Mouse (Mus musculus) embryonic facial prominence, embryonic 10.5 days (tissue): Measurements from ENCODE around the gene H13. TPM values are rescaled to one million over a fixed set of nuclear protein-coding genes. Genes with fewer than 3 reads are reported as not detected.

Experiments used
- DNase-seq: peaks from one replicate; pipeline ENCODE4 v3.0.0-alpha.2; 2017; ENCODE audit warnings: low spot score
- H3K27ac ChIP-seq: fragments of 300-500 bp; sonication (generic); replicated peaks from 2 replicates; pipeline ENCODE4 v1.5.1; 2016; ENCODE audit warnings: mild to moderate bottlenecking
- H3K27me3 ChIP-seq: fragments of 300-500 bp; sonication (generic); replicated peaks from 2 replicates; pipeline ENCODE4 v1.6.1; 2016; ENCODE audit warnings: low read depth, mild to moderate bottlenecking; ENCODE audit not compliant: poor library complexity, severe bottlenecking
- H3K36me3 ChIP-seq: fragments of 300-500 bp; sonication (generic); replicated peaks from 2 replicates; pipeline ENCODE4 v1.6.1; 2016; ENCODE audit warnings: mild to moderate bottlenecking, moderate library complexity
- H3K4me1 ChIP-seq: fragments of 300-500 bp; sonication (generic); 2 replicates; pipeline ENCODE4 v1.6.1; 2016
- H3K4me3 ChIP-seq: fragments of 300-500 bp; sonication (generic); 2 replicates; pipeline ENCODE4 v1.5.1; 2016; ENCODE audit warnings: mild to moderate bottlenecking, moderate library complexity
- H3K9me3 ChIP-seq: fragments of 300-500 bp; sonication (generic); 2 replicates; pipeline ENCODE4 v1.6.1; 2016; ENCODE audit warnings: mild to moderate bottlenecking
- WGBS: fragments of 180-500 bp; shearing (Covaris S2); methylation state at CpG from one replicate; pipeline ENCODE4 v1.1.7; 2016; 5-methylcytosine and 5-hydroxymethylcytosine counted together
- polyA plus RNA-seq: library from polyadenylated mRNA; unstranded; fragments of >200 nt; fragmentation: Nextera tagmentation; extraction: Ambion mirVana; gene quantifications from 2 replicates; pipeline ENCODE4 v1.2.1, GENCODE M21; 2016

Gene H13
- polyA plus RNA-seq, 1 experiment from 2014 or later: 110 TPM

DNA sequence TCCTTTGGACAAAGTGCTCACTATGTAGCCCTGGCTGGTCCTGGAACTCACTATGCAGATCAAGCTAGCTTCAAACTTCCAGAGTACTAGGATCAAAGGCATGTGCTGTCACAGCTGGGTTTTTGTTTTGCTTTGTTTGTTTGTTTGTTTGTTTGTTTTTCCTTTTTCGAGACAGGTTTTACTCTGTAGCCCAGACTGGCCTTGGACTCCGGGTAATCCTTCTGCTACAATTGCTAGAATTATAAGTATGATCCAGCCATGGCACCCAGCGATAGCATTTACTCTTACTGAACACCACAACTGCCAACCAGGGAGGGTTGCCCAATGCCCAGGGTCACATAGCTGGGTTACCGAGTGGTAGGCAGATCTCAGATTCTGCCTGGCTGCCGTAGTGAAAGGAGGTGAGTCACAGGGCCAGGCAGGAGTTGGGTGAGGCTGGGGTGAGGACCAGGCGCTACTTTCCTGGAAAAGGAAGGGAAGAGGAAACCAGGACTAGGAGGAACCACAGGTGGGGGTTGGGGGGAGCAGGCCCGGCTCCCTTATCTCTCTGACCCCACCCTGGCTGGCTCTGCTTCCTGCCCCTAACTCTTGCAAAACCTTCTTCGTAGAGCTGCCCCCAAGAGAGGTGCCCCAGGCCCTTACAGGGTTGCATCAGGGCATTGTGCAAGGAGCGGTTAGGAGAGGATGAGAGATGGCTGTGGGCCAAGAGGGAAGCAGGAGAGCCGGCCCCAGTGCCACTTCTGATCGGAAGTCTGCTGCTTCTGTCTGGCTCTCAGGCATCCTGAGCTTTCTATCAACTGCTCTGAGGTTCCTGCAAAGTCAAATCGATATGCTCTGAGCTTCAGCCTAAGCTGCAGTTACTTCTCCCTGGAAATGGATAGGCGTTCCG is 72.1 kb downstream of the H13 start:
- DNase-seq: peak; percentile 69
- peak overlapping the region; percentile 87 for H3K27ac ChIP-seq
- H3K4me1 ChIP-seq: peaks cover 63% of the 10 kb centered on the region
- no peaks in the 10 kb centered on the region for H3K27me3 ChIP-seq
- H3K4me3 ChIP-seq: peak overlapping the region; percentile 19; the same call in 1 of the 2 replicates
- peaks cover 11% of the 10 kb centered on the region for H3K36me3 ChIP-seq
- 49% methylated on average over 14 of the region's 14 CpGs for WGBS
- H3K9me3 ChIP-seq: no peaks in the 10 kb centered on the region

DNA sequence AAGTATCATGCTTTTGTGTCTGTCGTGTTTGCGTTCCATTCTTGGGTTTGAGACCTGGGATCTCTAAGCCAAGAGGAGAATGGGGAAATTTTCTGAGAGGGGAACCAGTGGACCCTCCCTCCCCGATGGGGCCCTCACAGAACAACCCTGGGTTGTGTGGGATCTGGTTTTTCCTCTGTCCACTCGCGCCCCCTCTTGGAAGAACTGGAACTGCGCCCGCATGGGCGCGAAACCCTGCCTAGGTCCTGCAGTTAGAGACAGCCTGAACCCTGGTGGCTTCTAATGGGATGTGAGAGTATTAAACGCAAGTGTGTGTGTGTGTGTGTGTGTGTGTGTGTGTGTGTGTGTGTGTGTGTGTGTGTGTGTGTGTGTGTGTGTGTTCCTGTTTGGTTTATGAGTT is 73.2 kb downstream of the H13 start:
- Histone ChIP-seq H3K27ac (peak overlapping the region; percentile 87), H3K9me3 (no peaks in the 10 kb centered on the region), H3K36me3 (peaks cover 8% of the 10 kb centered on the region), H3K27me3 (no peaks in the 10 kb centered on the region), H3K4me3 (no peak overlapping the region; the same call in 1 of the 2 replicates), H3K4me1 (peaks cover 56% of the 10 kb centered on the region)
- DNase-seq: peak; percentile 87
- WGBS: 25% methylated on average over 10 of the region's 10 CpGs

DNA sequence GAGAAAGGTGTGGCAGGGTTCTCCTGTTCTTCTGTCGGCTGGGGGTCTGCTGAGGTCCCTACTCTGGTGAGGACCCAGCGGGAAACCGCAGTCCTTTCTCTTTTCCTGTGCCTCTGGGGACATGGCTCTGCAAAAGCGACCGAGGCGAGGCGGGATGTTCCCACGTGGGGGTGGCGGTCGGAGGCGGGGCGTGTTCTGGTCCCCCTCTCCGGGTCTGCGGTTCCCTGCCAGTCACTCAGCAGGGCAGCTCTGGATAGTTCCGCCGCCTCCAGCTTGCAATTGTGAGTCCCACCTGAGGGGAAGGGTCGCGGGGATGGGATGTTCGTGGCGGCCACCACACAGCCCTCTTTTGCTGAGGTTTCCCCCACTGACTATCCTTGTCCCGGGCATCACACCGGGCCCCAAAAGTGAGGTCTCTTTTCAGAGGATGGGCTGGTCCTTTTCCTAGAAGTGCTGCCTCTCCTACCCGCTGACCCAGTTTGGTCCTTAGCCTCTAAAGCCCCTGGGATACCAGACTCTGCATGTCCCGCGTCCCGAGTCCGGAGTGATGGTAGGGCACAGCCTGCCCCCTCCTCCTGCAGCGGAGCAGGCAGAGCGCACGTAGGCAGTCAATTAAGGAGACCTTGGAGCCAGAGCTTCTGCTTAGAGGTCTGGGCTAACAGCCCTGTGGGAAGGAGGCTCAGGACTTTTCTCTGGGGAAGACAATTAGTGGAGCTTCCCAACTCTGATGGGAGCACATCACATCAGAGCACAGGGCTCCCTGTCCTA is 84.9 kb downstream of the H13 start, which contains the start of gene Cox4i2:
TSS of gene Cox4i2 (plus strand) at position 230 of the 768 bp plus-strand sequence.
- Histone ChIP-seq H3K9me3 (no peaks in the 10 kb centered on the region), H3K27ac (peak within 1 kb of the TSS; percentile 79), H3K27me3 (peaks cover 51% of the 10 kb centered on the region), H3K36me3 (no peaks in the 10 kb centered on the region), H3K4me3 (peak within 1 kb of the TSS; percentile 54), H3K4me1 (peaks cover 37% of the 10 kb centered on the region)
- peak; percentile 66 for DNase-seq
- 3% methylated on average over 30 of the region's 30 CpGs for WGBS

DNA sequence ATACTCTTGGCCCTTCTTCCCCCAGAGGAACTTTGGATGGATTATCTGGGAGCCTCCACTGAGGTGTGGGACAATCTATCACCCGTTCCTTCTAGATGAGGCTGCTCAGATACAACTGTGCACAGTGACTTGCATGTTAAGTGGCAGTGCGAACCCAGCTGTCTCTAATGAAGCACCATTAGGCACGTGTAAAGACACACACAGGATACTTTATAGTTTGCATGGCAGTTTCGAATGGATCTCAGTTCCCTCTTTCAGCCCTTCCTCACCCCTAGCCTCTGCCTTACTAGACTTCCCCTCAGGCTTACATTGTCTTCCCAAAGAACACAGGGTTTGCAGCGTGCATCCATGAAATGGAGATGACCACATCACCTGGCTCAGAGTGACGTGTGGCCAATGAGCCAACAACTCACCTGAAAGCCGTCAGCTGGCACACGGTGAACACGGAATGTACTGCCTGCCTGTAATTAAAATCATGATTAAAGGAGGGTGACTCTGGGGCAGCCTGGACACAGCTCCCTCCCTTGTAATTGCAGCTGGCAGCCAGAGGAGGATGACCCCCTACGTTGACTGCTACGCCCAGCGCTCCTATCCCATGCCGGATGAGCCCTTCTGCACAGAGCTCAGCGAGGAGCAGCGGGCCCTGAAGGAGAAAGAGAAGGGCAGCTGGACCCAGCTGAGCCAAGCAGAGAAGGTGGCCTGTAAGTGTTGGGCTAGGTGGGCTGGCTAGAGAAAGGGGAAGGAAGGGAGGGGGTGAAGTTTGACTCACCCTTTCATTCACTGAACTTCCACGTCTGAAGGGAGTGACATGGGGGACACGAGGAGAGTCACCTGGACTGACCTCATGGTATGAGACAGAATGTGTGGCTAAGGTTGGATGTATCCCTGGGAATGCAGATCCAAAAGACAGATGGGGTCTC is 87.5 kb downstream of the H13 start:
- Histone ChIP-seq H3K27ac (0 out of 2 replicates have a peak overlapping the region, but pooled peaks have one; percentile 8), H3K4me1 (peaks cover 29% of the 10 kb centered on the region), H3K4me3 (no peak overlapping the region), H3K27me3 (peaks cover 51% of the 10 kb centered on the region), H3K9me3 (no peaks in the 10 kb centered on the region), H3K36me3 (no peaks in the 10 kb centered on the region)
- 67% methylated on average over 17 of the region's 17 CpGs for WGBS
- no peak for DNase-seq

DNA sequence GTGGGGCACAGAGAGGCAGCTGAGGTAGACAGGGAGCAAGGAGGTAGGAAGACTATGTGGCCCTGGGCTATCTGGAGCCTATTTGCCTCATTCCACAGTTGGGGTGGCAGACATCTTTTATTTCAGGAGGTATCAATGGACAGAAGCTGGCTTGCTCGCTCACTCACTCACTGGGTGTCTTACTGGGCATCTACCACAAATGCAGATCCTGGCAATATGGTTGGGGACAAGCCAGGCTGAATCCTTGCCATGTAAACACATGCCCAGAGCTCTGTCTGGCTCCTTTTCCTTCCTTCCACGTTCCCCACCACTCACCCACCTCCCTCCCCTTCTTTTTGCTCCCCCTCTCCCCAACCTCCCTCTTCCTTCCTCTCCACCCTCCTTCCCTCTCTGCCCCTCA is 88.2 kb downstream of the H13 start:
- no peaks in the 10 kb centered on the region for H3K9me3 ChIP-seq
- H3K27me3 ChIP-seq: peaks cover 51% of the 10 kb centered on the region
- DNase-seq: no peak
- peaks cover 29% of the 10 kb centered on the region for H3K4me1 ChIP-seq
- H3K4me3 ChIP-seq: no peak overlapping the region
- 59% methylated on average over 2 of the region's 2 CpGs for WGBS
- H3K27ac ChIP-seq: 0 out of 2 replicates have a peak overlapping the region, but pooled peaks have one; percentile 10
- no peaks in the 10 kb centered on the region for H3K36me3 ChIP-seq

Other genes with a start within 250 kb of the H13 start
- not detected in 2 replicates for gene Defb23, start 204.8 kb upstream of the H13 start, polyA plus RNA-seq
- gene Defb20, start 192.4 kb upstream of the H13 start, polyA plus RNA-seq: not detected in 2 replicates
- not detected in 2 replicates for gene Defb22, start 179.3 kb upstream of the H13 start, polyA plus RNA-seq
- gene Defb26, start 157.8 kb upstream of the H13 start, polyA plus RNA-seq: not detected in 2 replicates
- not detected in 2 replicates for gene Defb28, start 151.2 kb upstream of the H13 start, polyA plus RNA-seq
- not detected in 2 replicates for gene Defb29, start 129.4 kb upstream of the H13 start, polyA plus RNA-seq
- not detected in 2 replicates for gene Gm17416, start 100.1 kb upstream of the H13 start, polyA plus RNA-seq
- gene Defb21, start 96.7 kb upstream of the H13 start, polyA plus RNA-seq: not detected in 2 replicates
- gene Defb19, start 89.1 kb upstream of the H13 start, polyA plus RNA-seq: not detected in 2 replicates
- not detected in 2 replicates for gene Defb45, start 70.1 kb upstream of the H13 start, polyA plus RNA-seq
- gene Defb36, start 65.1 kb upstream of the H13 start, polyA plus RNA-seq: not detected in 2 replicates
- gene Defb25, start 46.4 kb upstream of the H13 start, polyA plus RNA-seq: 0.70 TPM in 1 of 2 replicates, not detected in the other
- 0.40 and 0.60 TPM in 2 replicates for gene Rem1, start 42.5 kb upstream of the H13 start, polyA plus RNA-seq
- 37.6 and 40.2 TPM in 2 replicates for gene Mcts2, start 17.6 kb downstream of the H13 start, polyA plus RNA-seq
- gene Id1, start 66.8 kb downstream of the H13 start, polyA plus RNA-seq: 161 and 182 TPM in 2 replicates
- gene Cox4i2, start 84.7 kb downstream of the H13 start, polyA plus RNA-seq: 9.9 and 10.1 TPM in 2 replicates
- 102 and 106 TPM in 2 replicates for gene Bcl2l1, start 162.3 kb downstream of the H13 start, polyA plus RNA-seq
- gene Tpx2, start 178.5 kb downstream of the H13 start, polyA plus RNA-seq: 144 and 151 TPM in 2 replicates
- 0.05 TPM in 1 of 2 replicates, not detected in the other for gene Mylk2, start 241.9 kb downstream of the H13 start, polyA plus RNA-seq